Mouse (Mus musculus): ENCODE results near the gene Numbl. TPM values are rescaled to one million over a fixed set of nuclear protein-coding genes. Genes with fewer than 3 reads are reported as not detected.
A peak's percentile ranks its signal among the peaks of the same experiment; 100 is the strongest.
"Not testable (repeated sequence)": the region's sequence is repeated elsewhere in the genome, so short reads cannot be mapped to it uniquely, and the experiment has no call there.

Gene Numbl
- total and polyA plus RNA-seq, 2 experiments from 2014 or later = 59.5 to 140 TPM

DNA sequence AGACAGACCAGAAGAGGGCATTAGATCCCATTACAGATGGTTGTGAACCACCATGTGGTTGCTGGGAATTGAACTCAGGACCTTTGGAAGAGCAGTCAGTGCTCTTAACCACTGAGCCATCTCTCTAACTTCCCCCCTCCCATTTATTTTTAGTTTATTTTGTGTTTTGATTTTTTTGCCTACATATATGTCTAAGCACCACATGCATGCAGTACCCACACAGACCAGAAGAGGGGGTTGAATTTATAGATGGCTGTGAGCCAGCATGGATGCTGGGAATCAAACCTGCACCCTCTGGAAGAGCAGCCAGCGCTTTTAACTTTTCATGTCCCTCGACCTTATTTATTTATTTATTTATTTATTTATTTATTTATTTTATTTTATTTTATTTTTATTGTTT is 14.1 kb upstream of the Numbl start:
- not testable (repeated sequence) for ATAC-seq; DNase-seq (ENCODE audit: low spot score); H3K4me2 ChIP-seq (ENCODE audit: low read depth, low read length); H3K4me3 ChIP-seq (ENCODE audit: low read length); H3K9ac ChIP-seq (replicated peaks; ENCODE audit: low read length); H3K9me3 ChIP-seq (ENCODE audit: low read length); H3K27ac ChIP-seq; H3K27me3 ChIP-seq (ENCODE audit: insufficient read depth, low read length); H3K4me1 ChIP-seq (ENCODE audit: insufficient read depth, low read length)
- WGBS = 84% methylated on average over 2 of the region's 2 CpGs
- H3K36me3 ChIP-seq (ENCODE audit: insufficient read depth, low read length) = peaks cover 28% of the 10 kb centered on the region
- TF ChIP-seq CTCF (IDR thresholded peaks at IDR 0.05; ENCODE audit: low read depth) = peak; percentile 50

DNA sequence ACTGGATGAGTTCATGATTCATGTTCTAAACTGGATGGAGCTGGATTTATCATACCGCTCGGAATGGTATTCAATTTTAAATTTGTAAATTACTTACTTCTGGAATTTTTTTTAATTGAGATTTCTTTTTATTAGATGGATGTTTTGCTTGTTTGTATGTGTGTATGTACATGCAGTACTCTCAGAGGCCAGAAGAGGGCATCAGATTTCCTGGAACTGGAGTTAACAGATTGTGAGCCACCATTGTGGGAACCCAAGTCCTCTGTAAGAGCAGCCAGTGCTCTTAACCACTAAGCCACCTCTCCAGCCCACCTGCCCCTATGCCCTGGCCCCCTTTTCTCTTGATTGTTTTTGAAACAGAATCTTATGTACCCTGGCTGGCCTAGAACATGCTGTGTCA is 9.1 kb upstream of the Numbl start:
- no peak for ATAC-seq
- DNase-seq (ENCODE audit: low spot score) = peak; percentile 56
- WGBS = 94% methylated on average over 2 of the region's 2 CpGs

DNA sequence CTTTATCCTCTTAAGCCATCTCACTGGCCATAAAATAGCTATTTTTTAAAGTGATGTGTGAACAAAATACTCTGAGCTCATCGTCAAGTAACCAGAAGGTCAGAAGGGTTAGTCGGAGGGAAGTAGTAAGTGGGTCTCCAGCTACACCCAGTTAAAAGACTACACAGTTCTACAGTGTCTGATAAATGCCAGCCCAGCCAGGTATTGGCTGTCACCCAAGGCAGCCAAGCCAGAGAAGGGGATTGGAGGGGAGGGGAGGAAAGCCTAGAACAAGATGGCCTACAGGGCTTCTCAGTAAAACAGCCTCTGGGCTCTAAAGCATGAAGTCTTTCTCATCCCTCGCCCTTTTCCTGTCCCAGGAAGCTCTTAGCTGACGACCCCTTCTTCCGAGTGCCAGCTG is 8.3 kb upstream of the Numbl start:
- H3K4me2 ChIP-seq (ENCODE audit: low read depth, low read length) = no peak overlapping the region
- peaks cover 6% of the 10 kb centered on the region for H3K36me3 ChIP-seq (ENCODE audit: insufficient read depth, low read length)
- WGBS = 60% methylated on average over 5 of the region's 5 CpGs
- H3K9ac ChIP-seq (replicated peaks; ENCODE audit: low read length) = no peak overlapping the region
- no peak for TF ChIP-seq CTCF (IDR thresholded peaks at IDR 0.05; ENCODE audit: low read depth)
- H3K9me3 ChIP-seq (ENCODE audit: low read length) = no peaks in the 10 kb centered on the region
- H3K4me1 ChIP-seq (ENCODE audit: insufficient read depth, low read length) = no peaks in the 10 kb centered on the region
- no peak overlapping the region for H3K4me3 ChIP-seq (ENCODE audit: low read length)
- H3K27me3 ChIP-seq (ENCODE audit: insufficient read depth, low read length) = no peaks in the 10 kb centered on the region
- no peak overlapping the region for H3K27ac ChIP-seq
- peak; percentile 24 for DNase-seq (ENCODE audit: low spot score)
- ATAC-seq = 0 out of 2 replicates have a peak, but pooled peaks have one; percentile 38

More for the DNA sequence above, 9.1 kb upstream of the Numbl start:
- Histone ChIP-seq H3K9ac (replicated peaks; ENCODE audit: low read length) (no peak overlapping the region), H3K4me2 (ENCODE audit: low read depth, low read length) (no peak overlapping the region), H3K4me1 (ENCODE audit: insufficient read depth, low read length) (no peaks in the 10 kb centered on the region), H3K36me3 (ENCODE audit: insufficient read depth, low read length) (peaks cover 6% of the 10 kb centered on the region), H3K27ac (no peak overlapping the region), H3K27me3 (ENCODE audit: insufficient read depth, low read length) (no peaks in the 10 kb centered on the region), H3K9me3 (ENCODE audit: low read length) (no peaks in the 10 kb centered on the region), H3K4me3 (ENCODE audit: low read length) (no peak overlapping the region)
- peak; percentile 63 for TF ChIP-seq CTCF (IDR thresholded peaks at IDR 0.05; ENCODE audit: low read depth)

GRCm38 (mm10) chr7:27251946-27252345 is 6.3 kb upstream of the Numbl start:
- WGBS = 89% methylated on average over 6 of the region's 6 CpGs
- Histone ChIP-seq H3K4me2 (ENCODE audit: low read depth, low read length) (no peak overlapping the region), H3K9ac (replicated peaks; ENCODE audit: low read length) (no peak overlapping the region), H3K27ac (no peak overlapping the region), H3K9me3 (ENCODE audit: low read length) (no peaks in the 10 kb centered on the region), H3K27me3 (ENCODE audit: insufficient read depth, low read length) (no peaks in the 10 kb centered on the region), H3K4me3 (ENCODE audit: low read length) (no peak overlapping the region), H3K4me1 (ENCODE audit: insufficient read depth, low read length) (no peaks in the 10 kb centered on the region), H3K36me3 (ENCODE audit: insufficient read depth, low read length) (no peaks in the 10 kb centered on the region)
- ATAC-seq = no peak
- TF ChIP-seq CTCF (IDR thresholded peaks at IDR 0.05; ENCODE audit: low read depth) = no peak
- no peak for DNase-seq (ENCODE audit: low spot score)

GRCm38 (mm10) chr7:27255721-27256120 is 2.5 kb upstream of the Numbl start:
- H3K9me3 ChIP-seq (ENCODE audit: low read length) = no peaks in the 10 kb centered on the region
- no peak overlapping the region for H3K4me2 ChIP-seq (ENCODE audit: low read depth, low read length)
- no peaks in the 10 kb centered on the region for H3K27me3 ChIP-seq (ENCODE audit: insufficient read depth, low read length)
- H3K9ac ChIP-seq (replicated peaks; ENCODE audit: low read length) = no peak overlapping the region
- WGBS = 74% methylated on average over 3 of the region's 3 CpGs
- H3K4me3 ChIP-seq (ENCODE audit: low read length) = no peak overlapping the region
- H3K36me3 ChIP-seq (ENCODE audit: insufficient read depth, low read length) = no peaks in the 10 kb centered on the region
- DNase-seq (ENCODE audit: low spot score) (no peak), ATAC-seq (no peak)
- TF ChIP-seq CTCF (IDR thresholded peaks at IDR 0.05; ENCODE audit: low read depth) = peak; percentile 56
- H3K4me1 ChIP-seq (ENCODE audit: insufficient read depth, low read length) = peaks cover 7% of the 10 kb centered on the region; the same call in 1 of the 2 replicates
- H3K27ac ChIP-seq = peak overlapping the region; percentile 97; the same call in 1 of the 2 replicates

DNA sequence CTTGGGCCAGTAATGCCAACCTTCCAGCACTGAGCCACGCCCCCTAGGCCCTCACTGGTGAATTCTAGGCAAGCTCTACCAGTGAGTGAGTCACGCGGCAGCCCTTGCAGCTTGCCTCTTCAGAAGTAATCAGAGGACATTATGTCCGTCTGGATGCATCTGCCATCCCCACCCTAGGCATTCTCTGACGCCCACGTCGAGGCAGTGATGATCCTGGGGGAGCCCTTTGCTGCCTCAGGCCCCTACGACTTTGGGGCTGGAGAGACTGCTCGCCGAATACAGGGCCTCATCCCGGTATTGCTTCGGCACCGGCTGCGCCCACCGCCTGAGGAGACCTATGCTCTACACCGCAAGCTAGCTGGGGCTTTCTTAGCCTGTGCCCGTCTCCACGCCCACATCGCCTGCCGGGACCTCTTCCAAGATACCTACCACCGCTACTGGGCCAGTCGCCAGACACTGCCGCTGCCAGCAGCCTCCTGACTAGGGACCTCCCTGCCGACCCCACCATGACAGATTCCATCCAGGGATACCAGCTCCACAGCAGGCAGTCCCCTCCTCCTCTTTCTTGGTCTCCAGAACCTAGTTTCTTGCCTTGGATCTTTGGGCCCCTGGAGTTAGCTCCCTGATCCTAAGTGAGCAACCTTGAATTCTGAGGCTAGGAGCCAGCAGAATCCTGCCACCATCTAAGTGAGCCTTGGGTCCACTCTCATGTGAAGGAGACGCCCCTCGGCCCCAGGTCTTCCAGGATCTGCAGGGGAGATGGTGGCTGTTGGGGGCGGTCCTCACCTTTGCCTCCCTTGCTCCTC is 984 bp upstream of the Numbl start:
- peak overlapping the region; percentile 97 for H3K27ac ChIP-seq
- peaks cover 11% of the 10 kb centered on the region; the same call in 1 of the 2 replicates for H3K4me1 ChIP-seq (ENCODE audit: insufficient read depth, low read length)
- 9% methylated on average over 27 of the region's 27 CpGs for WGBS
- H3K4me2 ChIP-seq (ENCODE audit: low read depth, low read length) = peak overlapping the region; percentile 90
- 0 out of 2 replicates have a peak, but pooled peaks have one; percentile 26 for TF ChIP-seq CTCF (IDR thresholded peaks at IDR 0.05; ENCODE audit: low read depth)
- peak; percentile 30 for ATAC-seq
- H3K27me3 ChIP-seq (ENCODE audit: insufficient read depth, low read length) = no peaks in the 10 kb centered on the region
- H3K4me3 ChIP-seq (ENCODE audit: low read length) = peak overlapping the region; percentile 95
- no peaks in the 10 kb centered on the region for H3K9me3 ChIP-seq (ENCODE audit: low read length)
- peak overlapping the region; percentile 31; the same call in 1 of the 2 replicates for H3K9ac ChIP-seq (replicated peaks; ENCODE audit: low read length)
- peak; percentile 87 for DNase-seq (ENCODE audit: low spot score)
- H3K36me3 ChIP-seq (ENCODE audit: insufficient read depth, low read length) = peaks cover 3% of the 10 kb centered on the region; the same call in 1 of the 2 replicates

DNA sequence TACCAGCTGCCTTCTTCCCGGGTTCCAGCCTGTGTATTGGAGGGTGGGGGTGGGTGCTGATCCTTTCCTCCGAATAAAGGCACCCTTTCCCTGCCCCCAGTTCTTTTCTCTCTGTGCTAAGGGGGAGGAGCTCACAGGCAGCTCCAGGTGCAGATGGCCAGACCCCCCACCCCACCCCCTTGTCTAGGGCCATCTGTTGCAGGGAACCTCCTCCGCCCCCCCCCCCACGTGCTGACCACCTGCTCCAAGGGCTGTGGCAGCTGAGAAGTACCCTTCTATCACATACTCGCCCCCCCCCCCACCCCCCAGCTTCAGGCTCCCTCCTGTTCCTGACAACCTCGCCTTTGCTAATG is 405 bp upstream of the Numbl start:
- peak; percentile 62 for DNase-seq (ENCODE audit: low spot score)
- H3K9me3 ChIP-seq (ENCODE audit: low read length) = no peaks in the 10 kb centered on the region
- no peak for TF ChIP-seq CTCF (IDR thresholded peaks at IDR 0.05; ENCODE audit: low read depth)

More for the DNA sequence above, 405 bp upstream of the Numbl start:
- Histone ChIP-seq H3K9ac (replicated peaks; ENCODE audit: low read length) (peak overlapping the region; percentile 31; the same call in 1 of the 2 replicates), H3K4me1 (ENCODE audit: insufficient read depth, low read length) (peaks cover 11% of the 10 kb centered on the region; the same call in 1 of the 2 replicates), H3K4me3 (ENCODE audit: low read length) (peak overlapping the region; percentile 95), H3K27ac (peak overlapping the region; percentile 97), H3K4me2 (ENCODE audit: low read depth, low read length) (peak overlapping the region; percentile 90), H3K27me3 (ENCODE audit: insufficient read depth, low read length) (no peaks in the 10 kb centered on the region), H3K36me3 (ENCODE audit: insufficient read depth, low read length) (peaks cover 9% of the 10 kb centered on the region; the same call in 1 of the 2 replicates)
- peak; percentile 33 for ATAC-seq
- WGBS = 0% methylated on average over 5 of the region's 6 CpGs
